Mouse (Mus musculus): ENCODE measurements around the gene Psmd9. TPM values are rescaled to one million over a fixed set of nuclear protein-coding genes. Genes with fewer than 3 reads are reported as not detected.
"Not testable (repeated sequence)": the region's sequence is repeated elsewhere in the genome, so short reads cannot be mapped to it uniquely, and the experiment has no call there.

Psmd9 gene
- total RNA-seq, 2 experiments from 2014 or later = 37.9 to 38.9 TPM

DNA sequence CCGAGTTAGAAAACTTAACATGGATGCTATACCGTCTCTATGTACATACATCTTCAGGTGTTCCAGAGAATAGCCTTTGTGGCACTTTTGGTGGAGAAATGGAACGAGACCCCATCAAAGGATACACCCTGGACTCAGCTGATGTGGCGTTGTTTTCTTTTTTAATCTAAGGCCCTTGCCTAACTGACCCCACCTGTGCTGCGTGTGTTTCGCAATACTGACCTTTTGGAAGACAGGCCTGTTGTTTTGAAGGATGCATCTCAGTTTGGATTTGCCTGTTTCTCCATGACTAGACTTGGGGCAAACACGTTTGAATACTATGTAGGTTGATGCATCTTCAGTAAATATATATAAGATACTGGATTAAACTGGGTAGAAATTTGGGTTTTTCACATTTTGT, 34.4 kb downstream of the Psmd9 start:
- DNase-seq (ENCODE audit: extremely low spot score in 1 of 2, low spot score in 2 of 2); intact Hi-C loops (cut with DNase I): not testable (repeated sequence)

DNA sequence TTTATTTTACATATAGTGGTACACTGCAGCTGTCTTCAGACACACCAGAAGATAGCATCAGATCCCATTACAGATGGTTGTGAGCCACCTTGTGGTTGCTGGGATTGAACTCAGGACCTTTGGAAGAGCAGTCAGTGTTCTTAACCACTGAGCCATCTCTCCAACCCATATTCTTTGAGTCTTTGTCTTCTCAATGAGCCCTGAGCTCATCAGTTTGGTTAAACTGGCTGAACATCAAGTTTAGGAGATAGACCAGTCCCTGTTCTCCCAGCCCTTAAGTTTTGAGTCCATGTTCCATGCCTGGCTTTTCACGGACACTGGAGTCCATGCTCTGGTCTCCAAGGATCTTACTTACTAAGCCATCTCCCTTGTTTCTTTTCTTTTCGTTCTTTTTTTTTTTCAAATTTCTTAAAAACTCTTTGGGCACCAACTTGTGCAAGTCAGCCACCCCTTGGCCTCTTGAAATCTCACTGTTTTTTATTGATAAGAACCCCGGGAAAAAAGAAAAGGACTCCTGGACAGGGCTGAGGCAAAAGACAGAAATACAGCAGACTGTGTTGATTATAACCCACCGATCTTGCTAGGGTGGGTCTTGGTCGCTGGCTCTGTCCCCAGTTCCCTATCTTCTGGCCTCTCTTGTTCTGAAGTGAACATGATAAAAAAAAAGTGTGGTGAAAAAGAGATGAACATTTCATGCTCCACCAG, 53.3 kb downstream of the Psmd9 start:
- intact Hi-C loops (cut with DNase I); DNase-seq (ENCODE audit: extremely low spot score in 1 of 2, low spot score in 2 of 2): not testable (repeated sequence)

GRCm38 (mm10) chr5:123223051-123223410, 53.8 kb downstream of the Psmd9 start:
- DNase-seq (ENCODE audit: extremely low spot score in 1 of 2, low spot score in 2 of 2) = no peak
- intact Hi-C loops (cut with DNase I) = no loop called here

DNA sequence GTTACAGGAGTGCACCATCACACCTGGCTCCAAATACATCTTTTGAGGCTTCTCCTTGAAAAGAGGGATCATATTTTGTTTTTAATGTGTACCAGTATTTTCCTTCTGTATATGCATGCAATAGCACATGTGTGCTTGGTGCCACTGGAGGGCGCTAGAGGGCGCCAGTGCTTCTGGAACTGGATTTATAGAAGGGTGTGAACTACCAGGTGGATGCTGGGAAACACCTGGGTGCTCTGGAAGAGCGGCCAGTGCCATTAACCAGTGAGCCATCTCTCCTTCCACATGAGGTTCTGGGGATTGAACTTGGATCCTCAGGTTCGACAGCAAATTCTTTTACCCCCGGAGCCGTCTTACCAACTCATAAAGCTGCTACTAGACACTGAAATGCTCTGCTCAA, 54.6 kb downstream of the Psmd9 start:
- intact Hi-C loops (cut with DNase I); DNase-seq (ENCODE audit: extremely low spot score in 1 of 2, low spot score in 2 of 2): not testable (repeated sequence)

GRCm38 (mm10) chr5:123226851-123227250, 57.6 kb downstream of the Psmd9 start:
- no peak for DNase-seq (ENCODE audit: extremely low spot score in 1 of 2, low spot score in 2 of 2)
- intact Hi-C loops (cut with DNase I) = no loop called here

DNA sequence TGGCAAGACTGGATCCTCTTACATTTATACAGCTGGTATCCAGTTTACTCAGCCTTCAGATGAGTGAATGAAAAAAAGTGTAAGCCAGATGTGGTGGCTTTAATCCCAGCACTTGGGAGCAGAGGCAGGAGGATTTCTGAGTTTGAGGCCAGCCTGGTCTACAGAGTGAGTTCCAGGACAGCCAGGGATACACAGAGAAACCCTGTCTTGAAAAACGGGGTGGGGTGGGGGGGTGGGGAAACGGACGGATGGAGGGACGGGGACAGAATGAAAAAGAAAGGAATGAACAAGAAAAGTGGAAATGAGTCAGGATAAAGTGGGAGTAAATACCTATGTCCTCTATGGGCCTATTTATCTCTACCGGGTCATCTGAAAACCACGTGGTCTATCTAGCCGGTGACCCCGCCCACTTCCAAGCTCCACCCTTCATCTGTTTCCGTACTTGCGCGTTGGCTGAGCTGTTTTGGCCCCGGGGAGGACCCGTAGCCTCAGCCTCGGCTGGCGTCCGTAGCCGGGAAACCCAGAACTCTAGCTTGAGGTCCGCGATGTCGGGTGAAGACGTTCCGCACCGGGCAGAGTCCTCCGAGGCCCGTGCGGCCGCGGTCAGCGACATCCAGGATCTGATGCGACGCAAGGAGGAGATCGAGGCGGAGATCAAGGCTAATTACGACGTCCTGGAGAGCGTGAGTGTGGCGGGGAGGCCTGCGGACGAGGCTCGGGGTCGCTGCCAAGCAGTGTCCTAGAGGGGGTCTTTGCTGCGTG, 58.7 kb downstream of the Psmd9 start:
- intact Hi-C loops (cut with DNase I) = no loop called here
- peak; percentile 96 to 98 for DNase-seq (ENCODE audit: extremely low spot score in 1 of 2, low spot score in 2 of 2)

DNA sequence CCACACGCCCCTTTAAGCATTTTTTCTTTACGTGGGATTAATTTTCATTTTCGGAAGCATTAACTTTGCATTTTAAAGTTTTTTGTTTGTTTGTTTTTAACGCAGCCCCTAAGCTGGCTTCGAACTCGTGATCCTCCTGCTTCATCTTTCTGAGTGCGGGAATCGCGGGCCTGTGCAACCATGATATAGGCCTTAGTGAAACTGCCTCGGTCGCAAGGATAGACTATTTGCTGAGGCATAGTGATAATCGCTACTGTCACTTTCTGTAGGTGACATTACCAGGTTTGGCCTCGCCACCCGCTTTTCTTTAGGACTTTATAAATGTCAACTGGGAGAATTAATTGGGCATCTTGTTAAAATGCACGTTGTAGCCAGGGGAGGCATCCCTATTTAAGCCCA, 59.3 kb downstream of the Psmd9 start:
- intact Hi-C loops (cut with DNase I) = no loop called here

DNA sequence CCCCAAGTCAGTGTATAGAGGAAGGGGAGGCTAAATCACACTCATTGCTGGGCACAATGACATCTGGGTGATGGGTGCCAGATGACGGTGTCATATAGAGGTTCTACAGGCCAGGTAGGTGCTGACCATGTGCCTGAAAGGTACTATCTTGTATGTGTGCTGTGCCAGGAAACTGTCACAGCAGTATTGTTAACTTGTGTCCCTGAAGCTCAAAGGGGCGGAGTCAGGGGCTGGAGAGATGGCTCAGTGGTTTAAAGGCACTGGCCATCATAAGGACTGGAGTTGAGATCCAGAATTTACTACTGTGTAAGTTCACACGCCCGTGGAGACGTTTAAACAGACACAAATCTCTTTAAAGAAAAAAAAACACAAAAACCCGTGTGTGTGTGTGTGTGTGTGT, 60.1 kb downstream of the Psmd9 start:
- intact Hi-C loops (cut with DNase I) = no loop called here
- DNase-seq (ENCODE audit: extremely low spot score in 1 of 2, low spot score in 2 of 2) = no peak

More for the DNA sequence above, 59.3 kb downstream of the Psmd9 start:
- no peak for DNase-seq (ENCODE audit: extremely low spot score in 1 of 2, low spot score in 2 of 2)

DNA sequence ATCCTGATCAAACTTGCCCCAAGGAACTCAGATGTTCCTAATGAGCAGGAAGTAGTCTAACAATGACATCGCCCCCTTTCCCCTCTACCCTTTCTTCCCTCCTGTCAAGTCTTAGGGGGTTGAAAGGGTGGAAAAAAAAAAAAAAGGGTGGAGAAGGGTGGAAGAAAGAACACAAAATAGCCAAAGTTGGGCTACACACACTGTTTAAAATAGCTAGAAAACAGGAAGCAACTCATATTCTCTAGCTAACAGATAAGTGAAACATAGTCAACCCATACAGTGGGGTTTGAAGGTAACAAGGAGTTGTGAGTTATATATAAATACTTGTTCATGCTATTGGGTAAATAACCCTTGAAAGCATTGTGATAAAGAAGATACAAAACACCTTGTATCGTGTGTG, 63.0 kb downstream of the Psmd9 start:
- intact Hi-C loops (cut with DNase I) = no loop called here
- no peak for DNase-seq (ENCODE audit: extremely low spot score in 1 of 2, low spot score in 2 of 2)

DNA sequence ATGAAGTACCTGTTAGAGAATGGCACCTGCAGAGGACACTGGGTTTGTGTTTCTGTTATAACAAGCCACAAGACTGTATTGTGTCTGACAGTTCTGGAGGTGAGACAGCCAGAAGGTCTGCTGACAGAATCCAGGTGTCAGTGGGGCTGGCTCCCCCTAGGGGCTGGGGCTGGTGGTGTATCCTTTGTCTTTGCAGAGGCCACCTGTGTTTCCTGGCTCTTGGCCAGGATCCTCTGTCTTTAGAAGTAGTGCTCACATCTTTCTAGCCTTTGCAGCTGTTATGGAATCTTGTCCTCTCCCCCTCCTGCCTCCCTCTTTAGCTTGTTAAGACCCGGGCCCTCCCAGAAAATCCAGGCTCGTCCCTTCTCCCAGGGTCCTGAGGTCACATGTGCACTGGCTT, 66.5 kb downstream of the Psmd9 start:
- intact Hi-C loops (cut with DNase I) = no loop called here
- DNase-seq (ENCODE audit: extremely low spot score in 1 of 2, low spot score in 2 of 2) = peak in 1 of 2 experiments; percentile 73

DNA sequence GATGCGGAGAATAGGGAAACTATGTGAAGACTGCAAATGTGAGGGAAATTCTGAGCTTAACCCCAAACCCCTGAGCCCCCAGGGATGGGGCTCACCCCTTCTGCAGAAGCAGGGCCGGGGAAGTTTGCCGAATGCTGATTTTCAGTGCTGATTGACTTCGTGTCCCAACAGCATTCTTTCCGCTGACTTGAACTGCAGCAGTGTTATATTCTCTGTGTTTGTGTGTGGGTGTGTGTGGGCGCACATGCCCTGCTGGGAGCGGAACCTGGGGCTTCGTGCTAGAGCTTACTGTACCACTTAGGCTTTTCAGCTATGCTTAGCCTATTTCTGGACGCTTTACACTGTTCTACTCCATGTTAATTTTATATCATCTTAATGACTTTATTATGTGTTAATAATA, 67.2 kb downstream of the Psmd9 start:
- intact Hi-C loops (cut with DNase I) = no loop called here
- DNase-seq (ENCODE audit: extremely low spot score in 1 of 2, low spot score in 2 of 2) = no peak

- DNase-seq (ENCODE audit: extremely low spot score in 1 of 2, low spot score in 2 of 2) = no peak
- intact Hi-C loops (cut with DNase I) = no loop called here
These were observed 70.3 kb downstream of the Psmd9 start for GRCm38 (mm10) chr5:123239501-123239900.

DNA sequence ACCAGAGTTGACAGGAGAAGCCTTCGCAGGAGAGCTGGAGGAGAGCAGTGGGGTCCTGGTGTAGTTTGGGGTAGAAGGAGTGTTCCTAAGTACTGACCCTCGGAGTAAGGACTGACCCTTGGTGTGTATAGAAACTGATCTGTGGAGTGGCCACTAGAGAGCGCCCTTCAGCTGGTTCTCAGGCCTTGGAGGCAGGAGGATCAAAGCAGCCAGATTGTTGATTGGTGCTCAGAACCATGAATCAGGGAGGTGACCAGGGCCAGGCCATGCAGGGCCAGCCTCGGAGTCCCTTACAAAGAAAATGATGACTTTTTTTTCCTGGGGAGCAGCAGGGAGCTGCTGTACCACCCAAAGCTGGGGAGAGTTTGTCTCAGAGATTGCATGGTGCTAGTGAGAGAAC, 76.3 kb downstream of the Psmd9 start:
- intact Hi-C loops (cut with DNase I) = no loop called here
- peak in 1 of 2 experiments; percentile 61 for DNase-seq (ENCODE audit: extremely low spot score in 1 of 2, low spot score in 2 of 2)

- intact Hi-C loops (cut with DNase I) = loop anchor here (5.0 to 10.0 kb wide), 3 partner anchors 116 to 243 kb away; no protein-coding TSS in a partner anchor
- no peak for DNase-seq (ENCODE audit: extremely low spot score in 1 of 2, low spot score in 2 of 2)
These were observed 82.2 kb downstream of the Psmd9 start for GRCm38 (mm10) chr5:123251390-123251789.

DNA sequence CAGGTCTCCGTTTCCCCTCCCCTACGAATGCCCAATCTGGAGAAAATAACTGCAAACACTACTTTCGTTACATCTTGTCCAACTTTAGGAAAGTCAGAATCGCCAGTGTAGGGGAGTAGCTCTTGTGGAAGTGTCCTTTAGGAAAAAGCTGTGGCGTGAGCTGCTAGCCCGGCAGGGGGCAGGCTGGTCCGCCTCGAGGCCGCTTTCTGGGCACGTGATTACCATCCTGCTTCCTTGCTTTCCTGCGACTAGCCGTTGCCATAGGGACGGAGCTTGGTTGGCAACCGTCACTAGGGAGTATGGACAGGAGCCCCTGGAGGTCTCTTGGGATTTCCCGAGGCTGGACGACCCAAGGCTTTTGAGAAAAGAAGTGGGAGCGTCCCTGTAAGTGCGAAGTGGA, 82.6 kb downstream of the Psmd9 start, which contains the start of gene Wdr66:
TSS of gene Wdr66 (plus strand) at position 269 of the 400 bp plus-strand sequence.
- intact Hi-C loops (cut with DNase I) = loop anchor here (5.0 to 10.0 kb wide), 3 partner anchors 115 to 243 kb away; no protein-coding TSS in a partner anchor
- peak; percentile 94 for DNase-seq (ENCODE audit: extremely low spot score in 1 of 2, low spot score in 2 of 2)

DNA sequence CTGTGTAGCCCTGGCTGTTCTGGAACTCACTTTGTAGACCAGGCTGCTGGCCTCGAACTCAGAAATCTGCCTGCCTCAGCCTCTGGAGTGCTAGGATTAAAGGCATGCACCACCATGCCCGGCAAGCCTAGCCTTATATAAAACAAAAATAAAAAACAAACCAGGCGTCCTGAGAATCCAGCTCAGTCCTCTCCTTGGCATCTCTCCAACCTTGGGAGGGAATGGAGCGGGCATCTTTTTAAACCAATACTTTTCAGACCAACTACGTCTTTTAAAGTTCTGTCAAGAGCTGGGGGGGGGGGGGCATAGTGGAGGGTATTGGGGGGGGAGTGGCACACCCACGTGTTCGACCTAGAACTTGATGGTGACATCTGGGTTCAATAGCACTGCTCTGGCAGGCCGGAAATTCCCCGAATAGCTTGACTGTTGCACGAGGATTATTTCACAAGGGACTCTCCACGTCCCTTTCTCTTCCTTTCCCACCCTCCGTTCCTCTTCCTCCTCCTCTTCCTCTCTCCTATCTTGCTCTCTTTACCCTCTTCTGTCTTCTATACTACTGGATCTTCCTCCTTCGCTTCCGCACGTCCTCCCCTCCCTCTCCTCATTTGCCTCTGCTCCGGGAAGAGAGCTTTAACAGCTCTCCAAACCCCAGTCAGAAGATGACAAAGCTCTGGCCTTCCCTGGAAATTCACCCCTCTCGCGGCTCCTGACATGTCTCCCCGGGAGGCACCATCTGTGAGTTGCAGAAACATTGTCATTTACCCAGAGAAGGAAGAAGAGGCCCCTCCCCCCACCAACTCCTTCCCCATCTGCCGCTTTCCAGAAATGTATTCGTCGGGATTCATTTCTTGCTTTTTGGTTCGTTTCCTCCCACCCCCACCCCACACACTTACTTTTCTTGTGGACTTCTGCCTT, 87.9 kb downstream of the Psmd9 start:
- intact Hi-C loops (cut with DNase I) = loop anchor here (10.0 kb wide), 1 partner anchor 238 kb away; no protein-coding TSS in a partner anchor
- peak; percentile 77 to 80 for DNase-seq (ENCODE audit: extremely low spot score in 1 of 2, low spot score in 2 of 2)

- intact Hi-C loops (cut with DNase I) = loop anchor here (10.0 kb wide), 1 partner anchor 236 kb away; no protein-coding TSS in a partner anchor
- DNase-seq (ENCODE audit: extremely low spot score in 1 of 2, low spot score in 2 of 2) = no peak
These were observed 89.8 kb downstream of the Psmd9 start for GRCm38 (mm10) chr5:123258990-123259389.

GRCm38 (mm10) chr5:123260698-123261097, 91.5 kb downstream of the Psmd9 start:
- intact Hi-C loops (cut with DNase I) = no loop called here
- DNase-seq (ENCODE audit: extremely low spot score in 1 of 2, low spot score in 2 of 2) = no peak

DNA sequence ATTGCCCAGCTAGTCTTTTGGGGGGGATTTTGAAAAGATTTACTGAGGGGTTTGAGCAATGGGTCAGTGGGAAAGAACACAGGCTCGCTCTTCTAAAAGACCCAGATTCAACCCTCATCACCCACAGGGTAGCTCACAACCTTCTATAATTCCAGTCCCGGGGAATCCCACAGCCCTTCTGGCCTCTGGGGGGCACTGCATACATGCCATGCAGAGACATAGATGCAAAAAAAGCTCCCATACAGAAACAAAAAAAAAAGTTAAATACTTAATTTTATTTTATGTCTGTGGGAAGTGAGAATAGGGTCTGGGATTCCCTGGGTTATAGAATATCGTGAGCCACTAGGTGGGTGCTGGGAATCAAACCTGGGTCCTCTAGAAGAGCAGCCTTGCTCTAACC, 97.7 kb downstream of the Psmd9 start:
- DNase-seq (ENCODE audit: extremely low spot score in 1 of 2, low spot score in 2 of 2) = no peak
- intact Hi-C loops (cut with DNase I) = no loop called here
